Mouse (Mus musculus): ENCODE data around the gene Rag2. TPM values are rescaled to one million over a fixed set of nuclear protein-coding genes. Genes with fewer than 3 reads are reported as not detected.

Gene Rag2
- polyA plus RNA-seq, 1 experiment from 2014 or later: not detected

DNA sequence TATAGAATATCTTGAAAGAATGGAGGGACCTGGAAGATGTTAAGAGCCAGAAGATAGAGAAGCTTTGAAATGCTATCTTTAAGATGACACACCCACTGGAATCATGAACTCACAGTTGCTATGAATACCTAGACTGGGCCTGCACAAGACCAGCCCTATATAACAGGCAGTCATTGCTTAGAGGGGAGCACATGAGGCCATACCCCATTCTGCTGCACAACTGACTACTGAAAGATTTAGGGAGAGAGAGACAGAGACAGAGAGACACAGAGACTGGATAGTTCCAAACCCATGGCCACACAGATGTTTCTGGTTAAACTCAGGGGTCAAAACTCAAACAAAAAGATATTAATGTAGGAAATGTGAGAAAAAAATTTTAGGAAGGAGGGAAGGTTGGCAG, 2.7 kb downstream of the Rag2 start:
- Histone ChIP-seq H3K27me3 (no peaks in the 10 kb centered on the region), H3K36me3 (no peaks in the 10 kb centered on the region), H3K27ac (no peak overlapping the region), H3K4me2 (no peak overlapping the region), H3K4me1 (replicated peaks) (peaks cover 9% of the 10 kb centered on the region; the same call in 1 of the 2 replicates), H3K9me3 (no peaks in the 10 kb centered on the region), H3K9ac (replicated peaks) (no peak overlapping the region), H3K4me3 (replicated peaks) (no peak overlapping the region)
- no peak for ATAC-seq (ENCODE audit: insufficient number of reproducible peaks, insufficient read depth, low FRiP score, low TSS enrichment, low read depth)

DNA sequence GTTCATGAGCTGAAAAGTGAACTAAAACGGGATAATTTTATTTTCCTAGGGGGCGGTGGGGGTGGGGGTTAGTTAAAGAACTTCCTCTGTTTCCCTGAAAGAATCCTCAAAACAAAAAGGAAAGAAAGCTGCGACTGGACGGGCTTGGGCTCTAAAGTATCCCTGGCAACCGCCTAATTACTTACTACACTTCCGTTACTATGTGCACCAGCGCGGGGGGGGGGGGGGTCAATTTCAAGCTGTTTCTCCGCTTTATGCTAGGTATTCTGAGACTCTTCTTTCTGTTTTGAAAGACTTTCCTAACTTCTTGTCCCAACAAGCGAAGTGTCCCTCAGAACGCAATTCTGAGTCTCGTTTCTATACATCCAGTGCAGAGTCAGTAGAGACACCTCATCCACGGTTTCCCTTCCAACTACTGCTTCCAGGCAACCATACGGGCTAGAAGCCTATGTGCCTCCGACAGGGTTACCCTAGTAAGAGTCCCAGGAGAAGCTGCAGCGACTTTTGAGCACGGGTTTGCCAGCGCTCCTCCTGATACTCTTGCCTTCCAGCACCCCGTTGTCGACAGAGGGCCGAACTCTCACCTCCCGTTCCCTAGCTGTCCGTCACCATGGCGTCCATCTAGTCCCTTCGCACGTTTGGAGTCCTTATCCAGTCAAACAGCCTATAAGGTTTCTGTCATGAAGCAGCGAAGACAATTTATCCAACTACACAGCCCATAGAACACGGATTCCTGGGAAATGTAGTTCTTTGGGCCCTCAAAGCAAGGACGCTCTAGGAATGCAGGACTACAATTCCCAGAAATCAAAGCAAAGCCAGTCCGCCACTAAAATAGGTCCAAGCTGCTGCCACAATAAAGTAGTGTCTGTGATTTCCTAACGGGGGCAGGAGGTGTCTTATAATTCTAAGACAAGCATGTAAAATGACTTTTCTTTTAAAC, 4.0 kb downstream of the Rag2 start:
- 2% methylated on average over 31 of the region's 31 CpGs for WGBS
- Histone ChIP-seq H3K27me3 (no peaks in the 10 kb centered on the region), H3K4me3 (replicated peaks) (peak overlapping the region; percentile 68)

DNA sequence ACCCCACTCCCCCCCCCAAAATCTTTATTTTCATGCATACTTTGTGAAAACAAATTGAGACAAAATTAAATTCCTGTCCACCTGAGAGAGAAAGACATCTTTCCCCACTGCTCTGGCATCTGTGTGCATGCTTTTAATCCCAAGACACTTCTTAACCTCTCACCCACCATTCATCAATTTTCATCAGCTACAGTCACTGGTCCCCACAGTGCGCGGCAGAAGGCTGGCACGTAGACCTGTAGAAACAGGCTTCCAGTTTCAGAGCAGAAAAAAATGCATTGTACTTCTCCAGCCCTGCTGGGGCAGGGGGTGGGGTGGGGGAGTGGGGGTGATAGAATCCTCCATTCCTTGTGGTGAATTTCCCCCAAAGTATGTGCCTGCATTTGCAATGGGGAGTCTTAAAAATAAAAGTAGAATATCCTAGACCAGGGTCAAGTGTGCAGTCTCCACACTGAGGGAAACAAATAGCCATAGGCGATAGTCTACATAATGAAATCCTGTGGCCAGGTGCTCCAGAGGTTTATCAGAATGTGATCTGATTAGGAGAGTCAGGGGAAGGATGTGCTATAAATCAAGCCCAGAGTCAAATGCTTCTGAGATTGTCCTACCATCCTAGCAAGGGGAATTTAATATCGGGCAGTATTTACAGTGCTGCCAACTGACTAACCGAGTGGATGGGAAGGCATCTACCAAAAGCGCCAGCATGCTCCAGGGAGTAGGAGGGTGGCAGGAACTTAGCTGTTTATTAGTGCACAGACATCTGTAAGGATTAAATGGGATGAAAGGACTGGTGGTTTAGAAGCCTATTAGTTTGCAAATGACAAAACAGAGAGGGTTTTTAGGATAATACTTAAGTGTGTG, 14.7 kb downstream of the Rag2 start:
- no peak overlapping the region for H3K9ac ChIP-seq (replicated peaks)
- WGBS: 43% methylated on average over 7 of the region's 7 CpGs
- no peak for ATAC-seq (ENCODE audit: insufficient number of reproducible peaks, insufficient read depth, low FRiP score, low TSS enrichment, low read depth)
- no peak overlapping the region for H3K27ac ChIP-seq
- H3K4me3 ChIP-seq (replicated peaks): no peak overlapping the region
- H3K4me2 ChIP-seq: no peak overlapping the region
- H3K9me3 ChIP-seq: no peaks in the 10 kb centered on the region
- peaks cover 4% of the 10 kb centered on the region; the same call in 1 of the 2 replicates for H3K27me3 ChIP-seq
- peaks cover 13% of the 10 kb centered on the region for H3K4me1 ChIP-seq (replicated peaks)
- H3K36me3 ChIP-seq: no peaks in the 10 kb centered on the region

More for the DNA sequence above, 4.0 kb downstream of the Rag2 start:
- H3K4me1 ChIP-seq (replicated peaks): peaks cover 9% of the 10 kb centered on the region; the same call in 1 of the 2 replicates
- H3K4me2 ChIP-seq: peak overlapping the region; percentile 67
- peak; percentile 97 for ATAC-seq (ENCODE audit: insufficient number of reproducible peaks, insufficient read depth, low FRiP score, low TSS enrichment, low read depth)
- H3K9me3 ChIP-seq: no peaks in the 10 kb centered on the region
- peak overlapping the region; percentile 65 for H3K9ac ChIP-seq (replicated peaks)
- no peaks in the 10 kb centered on the region for H3K36me3 ChIP-seq
- H3K27ac ChIP-seq: peak overlapping the region; percentile 87

DNA sequence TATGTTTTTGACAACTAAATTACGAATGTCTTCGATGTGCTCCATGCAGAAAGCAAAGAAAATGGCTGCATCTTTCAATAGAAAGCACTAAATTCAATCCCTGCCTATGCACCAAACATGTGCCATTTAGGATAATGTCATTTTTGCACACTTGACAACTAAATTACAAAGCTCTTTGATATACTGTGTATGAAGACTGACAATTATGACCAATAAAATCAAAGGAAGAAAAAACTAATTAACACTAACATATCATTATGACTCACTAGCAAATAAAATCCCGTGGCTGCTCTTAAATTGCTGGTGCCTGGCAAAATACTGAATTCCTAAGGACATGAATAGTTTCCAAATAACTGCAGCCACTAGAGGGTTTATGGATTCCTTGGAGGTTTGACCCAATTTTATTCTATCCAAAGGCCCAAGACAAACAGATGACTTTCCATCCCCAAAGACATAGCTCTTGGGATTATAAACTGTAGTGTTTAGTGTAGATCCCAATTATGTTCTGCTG, 15.4 kb downstream of the Rag2 start:
- Histone ChIP-seq H3K4me3 (replicated peaks) (no peak overlapping the region), H3K9me3 (no peaks in the 10 kb centered on the region), H3K27me3 (peaks cover 4% of the 10 kb centered on the region; the same call in 1 of the 2 replicates), H3K27ac (no peak overlapping the region), H3K4me1 (replicated peaks) (peaks cover 13% of the 10 kb centered on the region), H3K4me2 (no peak overlapping the region), H3K36me3 (no peaks in the 10 kb centered on the region), H3K9ac (replicated peaks) (no peak overlapping the region)
- no peak for ATAC-seq (ENCODE audit: insufficient number of reproducible peaks, insufficient read depth, low FRiP score, low TSS enrichment, low read depth)
- WGBS: 63% methylated on average over 3 of the region's 3 CpGs

DNA sequence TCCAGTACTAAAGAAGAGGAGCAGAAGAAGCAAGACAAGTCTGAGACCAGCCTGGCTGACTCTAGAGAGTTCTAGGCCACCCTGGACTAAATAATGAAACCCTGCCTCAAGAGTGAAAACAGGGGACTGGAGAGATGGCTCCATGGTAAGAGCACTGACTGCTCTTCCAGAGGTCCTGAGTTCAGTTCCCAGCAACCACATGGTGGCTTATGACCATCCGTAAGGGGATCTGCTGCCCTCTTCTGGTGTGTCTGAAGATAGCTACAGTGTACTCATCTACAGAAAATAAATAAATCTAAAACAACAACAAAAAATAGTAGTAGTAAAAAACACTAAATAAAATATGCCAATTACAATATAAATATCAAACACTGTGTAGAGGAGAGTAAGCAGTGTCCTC, 21.3 kb downstream of the Rag2 start:
- Histone ChIP-seq H3K4me3 (replicated peaks) (no peak overlapping the region), H3K4me2 (no peak overlapping the region), H3K4me1 (replicated peaks) (peaks cover 18% of the 10 kb centered on the region), H3K36me3 (no peaks in the 10 kb centered on the region), H3K9ac (replicated peaks) (no peak overlapping the region), H3K9me3 (no peaks in the 10 kb centered on the region), H3K27ac (no peak overlapping the region), H3K27me3 (no peaks in the 10 kb centered on the region)
- WGBS: 83% methylated on average over 1 of the region's 1 CpGs
- ATAC-seq (ENCODE audit: insufficient number of reproducible peaks, insufficient read depth, low FRiP score, low TSS enrichment, low read depth): no peak

DNA sequence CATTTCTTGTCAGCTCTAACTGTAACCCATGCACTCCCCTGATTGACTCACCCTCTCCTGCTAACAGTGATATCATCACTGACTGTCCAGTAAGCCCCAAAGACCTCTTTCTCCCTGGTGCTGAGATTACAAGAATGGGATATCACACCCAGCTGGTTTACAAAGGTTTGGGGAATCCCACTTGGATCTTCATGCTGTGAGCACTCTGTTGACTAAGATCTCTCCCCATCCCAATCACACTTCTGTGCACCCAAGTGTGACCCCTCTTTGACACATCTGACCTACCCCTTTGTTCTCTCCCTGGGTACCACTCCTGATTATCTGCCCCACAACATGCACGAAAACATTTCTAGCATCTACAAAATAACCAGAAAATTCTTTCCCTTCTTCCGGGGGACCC, 23.8 kb downstream of the Rag2 start:
- Histone ChIP-seq H3K36me3 (no peaks in the 10 kb centered on the region), H3K27ac (peak overlapping the region; percentile 41; the same call in 1 of the 2 replicates)
- ATAC-seq (ENCODE audit: insufficient number of reproducible peaks, insufficient read depth, low FRiP score, low TSS enrichment, low read depth): no peak

DNA sequence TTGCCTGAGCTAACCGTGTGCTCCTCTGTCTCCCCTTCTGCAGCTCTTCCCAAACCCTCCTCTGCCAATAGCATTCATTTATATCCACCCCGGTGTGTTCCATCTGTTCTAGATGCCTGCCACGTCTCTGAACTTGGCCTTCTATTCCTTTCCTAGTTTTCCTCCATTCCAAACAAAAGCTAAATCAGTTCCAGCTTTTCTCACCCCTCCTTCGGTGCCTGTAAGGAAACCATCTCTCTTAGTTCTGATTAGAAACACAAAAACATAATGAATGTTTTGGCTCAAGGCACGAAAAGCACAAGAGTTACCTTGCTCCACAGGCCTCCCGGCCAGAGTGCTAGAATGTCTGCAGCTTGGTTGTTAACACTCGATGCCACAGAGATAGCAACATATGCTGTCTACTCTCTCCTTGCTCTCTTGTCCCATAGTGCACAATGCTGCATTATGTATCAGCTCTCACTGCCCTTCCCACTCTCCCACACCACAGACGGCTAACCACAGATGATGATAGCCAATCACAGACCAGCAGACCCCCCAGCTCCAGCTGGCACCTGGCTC, 24.7 kb downstream of the Rag2 start, which contains the start of the genes Rag1 and B230118H07Rik:
Gene Rag1 (minus strand): TSS at position 388 of the 558 bp plus-strand sequence.
Gene B230118H07Rik (minus strand): TSS at position 419 of the 558 bp plus-strand sequence.
- no peaks in the 10 kb centered on the region for H3K27me3 ChIP-seq
- H3K4me3 ChIP-seq (replicated peaks): peak within 1 kb of the TSS; percentile 15; the same call in 1 of the 2 replicates
- H3K9me3 ChIP-seq: no peaks in the 10 kb centered on the region
- ATAC-seq (ENCODE audit: insufficient number of reproducible peaks, insufficient read depth, low FRiP score, low TSS enrichment, low read depth): peak; percentile 64; the same call in 1 of the 2 replicates
- H3K4me1 ChIP-seq (replicated peaks): peaks cover 27% of the 10 kb centered on the region
- WGBS: 24% methylated on average over 8 of the region's 8 CpGs
- peak within 1 kb of the TSS; percentile 14; the same call in 1 of the 2 replicates for H3K9ac ChIP-seq (replicated peaks)
- peak within 1 kb of the TSS; percentile 31 for H3K4me2 ChIP-seq
- H3K36me3 ChIP-seq: no peaks in the 10 kb centered on the region
- peak within 1 kb of the TSS; percentile 41; the same call in 1 of the 2 replicates for H3K27ac ChIP-seq

More for the DNA sequence above, 23.8 kb downstream of the Rag2 start:
- Histone ChIP-seq H3K27me3 (no peaks in the 10 kb centered on the region), H3K9me3 (no peaks in the 10 kb centered on the region), H3K4me2 (peak overlapping the region; percentile 31; the same call in 1 of the 2 replicates), H3K4me1 (replicated peaks) (peaks cover 27% of the 10 kb centered on the region), H3K4me3 (replicated peaks) (no peak overlapping the region), H3K9ac (replicated peaks) (no peak overlapping the region)
- WGBS: 64% methylated on average over 2 of the region's 2 CpGs

DNA sequence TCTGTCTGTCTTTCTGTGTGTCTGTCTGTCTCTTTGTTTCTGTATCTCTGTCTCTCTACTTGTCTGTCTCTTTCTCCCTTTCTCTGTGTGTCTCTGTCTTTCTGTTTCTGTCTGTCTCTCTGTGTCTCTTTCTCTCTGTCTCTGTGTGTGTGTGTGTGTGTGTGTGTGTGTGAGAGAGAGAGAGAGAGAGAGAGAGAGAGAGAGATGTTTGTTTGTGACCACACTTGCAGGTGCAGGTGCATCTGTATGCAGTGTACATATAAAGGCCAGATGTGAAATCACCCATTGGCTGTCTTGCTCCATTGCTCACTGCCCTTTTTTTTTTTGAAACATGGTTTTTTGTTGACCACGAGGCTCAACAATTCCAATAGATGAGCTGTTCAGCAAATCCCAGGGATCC, 25.9 kb downstream of the Rag2 start:
- Histone ChIP-seq H3K4me2 (no peak overlapping the region), H3K9me3 (no peaks in the 10 kb centered on the region), H3K27me3 (no peaks in the 10 kb centered on the region), H3K36me3 (no peaks in the 10 kb centered on the region), H3K9ac (replicated peaks) (no peak overlapping the region), H3K27ac (no peak overlapping the region), H3K4me1 (replicated peaks) (peaks cover 27% of the 10 kb centered on the region), H3K4me3 (replicated peaks) (no peak overlapping the region)
- no peak for ATAC-seq (ENCODE audit: insufficient number of reproducible peaks, insufficient read depth, low FRiP score, low TSS enrichment, low read depth)
- WGBS: 71% methylated on average over 1 of the region's 1 CpGs

DNA sequence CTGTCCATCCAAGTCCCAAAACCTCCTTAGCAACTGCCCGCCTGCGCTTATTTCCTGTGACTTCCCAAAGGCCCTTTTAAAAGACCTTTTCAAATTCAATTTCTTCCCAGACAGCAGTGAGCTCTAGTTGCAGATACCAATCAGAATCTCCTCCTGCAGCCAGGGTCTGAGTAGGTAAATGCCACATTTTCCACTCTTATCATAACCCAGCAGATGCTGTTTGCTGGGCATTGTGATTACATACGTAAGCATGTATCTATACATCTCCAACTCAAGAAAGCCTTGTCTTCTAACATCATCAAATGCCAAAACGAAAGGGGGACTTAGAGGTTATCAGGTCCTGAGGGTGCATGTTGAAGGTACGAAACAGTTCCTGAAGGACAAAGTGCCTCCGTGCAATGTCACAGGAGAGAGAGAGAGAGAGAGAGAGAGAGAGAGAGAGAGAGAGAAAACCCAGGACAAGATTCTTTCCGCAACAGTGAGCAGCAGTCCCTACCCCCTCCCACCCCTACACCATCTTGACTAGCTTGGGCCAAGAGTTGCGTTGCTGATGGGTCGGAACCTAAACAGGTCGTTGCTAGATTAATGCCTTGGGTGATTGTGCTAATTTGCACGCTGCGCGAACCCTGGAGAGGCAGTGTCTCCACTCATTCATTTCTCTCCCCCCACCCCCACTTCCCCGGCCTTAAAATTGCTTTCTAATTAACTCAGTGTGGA, 27.8 kb downstream of the Rag2 start:
- peaks cover 27% of the 10 kb centered on the region for H3K4me1 ChIP-seq (replicated peaks)
- H3K36me3 ChIP-seq: no peaks in the 10 kb centered on the region
- ATAC-seq (ENCODE audit: insufficient number of reproducible peaks, insufficient read depth, low FRiP score, low TSS enrichment, low read depth): no peak; the same call in 1 of the 2 replicates
- no peaks in the 10 kb centered on the region for H3K9me3 ChIP-seq
- no peak overlapping the region for H3K27ac ChIP-seq
- H3K4me2 ChIP-seq: peak overlapping the region; percentile 53
- peak overlapping the region; percentile 22 for H3K4me3 ChIP-seq (replicated peaks)
- WGBS: 40% methylated on average over 14 of the region's 14 CpGs
- H3K27me3 ChIP-seq: peaks cover under 1% of the 10 kb centered on the region; the same call in 1 of the 2 replicates
- no peak overlapping the region for H3K9ac ChIP-seq (replicated peaks)

Data from limb, embryonic 12.5 days (tissue).